Mouse (Mus musculus) erythroid progenitor cell, adult 5-6 weeks (primary cell): Measurements from ENCODE around the gene Ndufv3. TPM values are rescaled to one million over a fixed set of nuclear protein-coding genes. Genes with fewer than 3 reads are reported as not detected.
A peak's percentile ranks its signal among the peaks of the same experiment; 100 is the strongest.
"Not testable (repeated sequence)": the region's sequence is repeated elsewhere in the genome, so short reads cannot be mapped to it uniquely, and the experiment has no call there.

Experiments
- ATAC-seq: replicated peaks from 2 replicates; pipeline ENCODE4 v1.8.0; 2016; ENCODE audit warnings: moderate number of reproducible peaks, mild to moderate bottlenecking, moderate TSS enrichment, inconsistent platforms; ENCODE audit not compliant: poor library complexity, low FRiP score, severe bottlenecking
- total RNA-seq, 2 experiments: library from RNA; stranded (forward) in 1 of 2; stranded (reverse) in 1 of 2; fragments of 150-400 nt in 1 of 2; fragments of 186-747, 209-891 nt in 1 of 2; gene quantifications; 2 replicates each; pipeline versions ENCODE4 v1.2.3 to v1.2.4; 2015 to 2017; ENCODE audit warnings: low replicate concordance in 2 of 2

Ndufv3 gene
- total RNA-seq, 2 experiments from 2014 or later: 51.6 to 57.5 TPM

DNA sequence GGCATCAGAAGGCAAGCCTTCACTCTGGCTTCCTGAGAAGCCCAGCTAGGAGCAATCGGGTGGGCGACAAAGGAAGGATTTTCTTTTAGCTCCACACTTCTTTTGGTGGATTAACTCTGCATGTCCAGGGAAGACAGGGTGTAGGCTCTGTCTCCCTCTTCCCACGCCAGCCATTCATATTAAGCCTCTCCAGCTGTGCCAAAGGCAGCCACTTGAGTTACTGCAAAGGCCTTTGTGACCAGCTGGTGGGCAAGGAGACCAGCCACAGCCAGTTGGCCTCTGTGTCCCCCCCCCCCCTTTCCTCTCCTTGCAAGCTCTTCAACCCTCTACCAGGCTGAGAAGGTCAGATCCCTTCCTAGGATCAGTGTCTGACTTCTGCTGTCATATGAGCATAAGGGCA, 28.1 kb downstream of the Ndufv3 start:
- ATAC-seq: no peak

DNA sequence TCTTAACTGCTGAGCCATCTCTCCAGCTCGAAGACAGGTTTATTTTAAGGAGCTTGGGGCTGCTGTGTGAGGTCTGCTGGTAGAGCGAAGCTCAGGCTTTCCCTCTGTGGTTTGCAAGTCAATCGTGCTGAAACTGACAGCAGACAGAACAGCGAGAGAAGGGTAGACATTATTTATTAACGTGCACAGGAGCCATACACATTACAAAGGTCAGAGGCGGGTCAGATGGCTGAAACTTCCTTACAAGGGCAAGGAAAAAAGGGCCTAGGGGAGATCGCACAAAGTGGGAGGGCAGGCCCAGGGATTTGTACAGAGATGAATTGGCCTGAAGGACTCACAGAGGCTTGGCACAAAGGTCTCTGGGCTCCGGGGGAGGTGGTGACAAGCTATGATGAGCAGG, 29.5 kb downstream of the Ndufv3 start:
- ATAC-seq: no peak

DNA sequence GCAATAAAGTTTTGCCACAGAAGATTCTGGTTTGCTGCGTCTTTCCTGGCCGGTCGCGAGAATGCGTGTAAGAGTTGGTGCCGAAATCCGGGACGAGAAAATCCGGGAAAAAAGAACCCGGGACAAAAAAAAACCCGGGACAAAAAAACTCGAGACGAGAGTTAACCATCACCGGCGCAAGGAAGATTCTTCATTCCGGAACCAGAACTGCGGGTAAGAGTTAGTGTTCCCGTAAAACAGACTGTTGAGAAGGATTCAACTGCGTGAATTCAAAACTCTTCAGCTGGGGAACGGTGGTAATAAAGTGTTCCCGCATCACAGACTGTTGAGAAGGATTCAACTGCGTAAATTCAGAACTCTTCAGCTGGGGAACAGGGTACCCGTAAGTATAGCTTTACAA, 32.7 kb downstream of the Ndufv3 start:
- ATAC-seq: not testable (repeated sequence)

DNA sequence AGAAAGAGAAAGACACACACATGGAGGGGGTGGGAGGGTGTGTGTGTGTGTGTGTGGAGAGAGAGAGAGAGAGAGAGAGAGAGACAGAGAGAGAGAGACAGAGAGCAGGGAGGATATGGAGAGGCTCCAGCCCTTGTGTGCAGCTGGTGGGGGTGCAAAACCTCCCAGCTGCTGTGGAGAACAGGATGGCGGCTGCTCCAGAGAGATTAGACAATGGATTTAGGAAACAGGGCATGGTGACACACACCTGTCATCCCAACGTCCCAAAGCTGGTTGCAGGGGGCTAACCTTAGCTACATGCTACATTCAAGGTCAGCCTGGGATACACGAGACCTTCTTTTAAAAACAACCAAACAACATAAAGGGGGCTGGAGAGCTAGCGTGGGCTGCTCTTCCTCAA, 36.3 kb downstream of the Ndufv3 start:
- ATAC-seq: no peak

DNA sequence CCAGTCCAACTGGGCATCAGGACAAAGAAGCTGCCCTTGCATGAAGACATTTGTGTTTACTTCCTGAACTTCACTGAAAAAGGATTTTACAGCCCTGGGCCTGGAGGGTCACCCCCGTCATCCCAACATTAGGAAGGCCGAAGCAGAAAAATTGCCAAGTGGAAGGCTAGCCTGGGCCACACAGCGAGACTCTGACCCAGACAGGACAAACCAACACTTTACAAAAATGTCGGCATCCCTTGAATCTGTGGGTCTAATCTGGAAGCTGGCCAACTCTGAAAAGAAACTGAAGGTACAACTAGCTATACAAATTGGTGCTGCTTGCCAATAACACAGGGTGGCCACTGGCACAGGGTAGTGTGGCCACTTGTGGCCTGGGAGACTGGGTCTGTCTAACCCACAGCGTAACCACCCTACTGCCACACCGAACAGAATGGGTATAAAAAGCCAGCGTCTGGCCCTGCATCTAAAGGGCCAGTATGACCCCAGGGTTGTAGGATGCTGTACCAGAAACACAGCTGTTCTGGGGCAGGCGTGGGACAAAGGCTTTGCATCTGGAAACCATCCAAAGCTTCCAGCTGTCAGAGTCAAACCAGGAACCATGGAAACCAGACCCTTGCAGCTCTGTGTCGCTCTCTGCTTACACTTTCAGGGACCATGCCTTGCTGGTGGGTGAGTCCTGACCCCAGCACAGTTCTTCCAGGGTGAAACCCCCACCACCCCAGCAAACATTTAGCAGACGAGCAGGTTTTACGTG, 37.4 kb downstream of the Ndufv3 start:
- no peak for ATAC-seq

DNA sequence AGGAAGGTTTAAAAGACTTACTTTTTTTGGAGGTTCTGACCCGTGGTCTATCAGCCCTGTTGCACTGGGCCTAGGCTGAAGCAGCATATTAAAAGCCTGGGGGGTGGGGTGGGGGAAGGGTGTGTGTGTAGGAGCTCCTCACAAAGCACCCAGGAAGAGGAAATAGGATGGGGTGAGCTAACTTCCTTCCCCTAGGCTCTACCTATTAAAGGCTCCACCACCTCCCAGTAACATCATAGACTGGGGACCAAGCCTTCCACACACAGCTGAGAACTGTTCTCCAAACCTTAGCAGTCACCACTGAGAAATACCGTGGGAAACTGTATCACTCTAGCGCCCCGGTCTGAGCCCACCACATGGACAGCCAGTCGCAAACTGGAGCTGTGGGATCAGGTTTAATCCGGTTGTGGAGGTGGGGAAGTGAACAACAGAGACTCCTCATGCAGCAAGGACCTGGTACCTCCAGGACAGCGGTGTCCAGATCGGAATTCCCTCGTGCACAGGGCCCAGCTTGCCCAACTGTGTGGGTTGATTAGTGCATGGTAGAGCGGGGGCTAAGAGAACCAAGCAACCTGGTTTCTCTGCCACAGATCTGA, 38.1 kb downstream of the Ndufv3 start:
- no peak for ATAC-seq

DNA sequence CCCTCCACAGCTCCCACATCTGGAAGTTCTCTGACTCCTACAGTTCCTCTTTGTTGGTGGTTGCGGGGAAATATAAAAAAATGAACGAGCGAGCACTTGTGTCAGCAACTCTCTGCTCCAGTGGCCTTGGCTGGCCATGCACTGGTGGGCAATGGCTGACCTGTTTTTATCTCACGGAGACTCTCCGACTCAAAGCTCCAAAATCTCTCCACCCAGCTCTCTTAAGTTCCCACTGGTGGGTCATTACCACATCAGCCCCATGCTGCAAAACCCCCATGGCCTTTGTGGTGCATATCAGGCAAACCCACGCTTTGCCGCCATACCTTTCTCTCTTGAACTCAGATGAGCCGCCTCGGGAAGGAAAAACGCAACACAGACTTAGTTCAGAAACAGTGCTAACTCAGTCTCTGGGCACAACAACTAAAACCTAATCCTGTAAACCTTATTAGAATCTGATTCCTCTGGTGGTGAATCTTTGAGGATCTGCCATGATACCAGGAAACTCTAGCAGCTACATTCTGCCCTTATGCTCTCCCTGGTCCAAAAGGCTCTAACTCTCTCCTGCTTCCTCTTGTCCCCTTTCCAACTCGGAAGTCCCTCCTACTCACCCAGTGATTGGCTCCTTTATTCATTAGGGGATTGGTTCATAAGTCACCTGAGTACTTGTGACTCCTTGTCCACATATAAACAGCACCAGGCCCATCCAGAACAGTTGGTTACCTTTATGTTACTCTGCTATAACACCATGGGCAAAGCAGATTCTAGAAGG, 39.3 kb downstream of the Ndufv3 start:
- no peak for ATAC-seq

DNA sequence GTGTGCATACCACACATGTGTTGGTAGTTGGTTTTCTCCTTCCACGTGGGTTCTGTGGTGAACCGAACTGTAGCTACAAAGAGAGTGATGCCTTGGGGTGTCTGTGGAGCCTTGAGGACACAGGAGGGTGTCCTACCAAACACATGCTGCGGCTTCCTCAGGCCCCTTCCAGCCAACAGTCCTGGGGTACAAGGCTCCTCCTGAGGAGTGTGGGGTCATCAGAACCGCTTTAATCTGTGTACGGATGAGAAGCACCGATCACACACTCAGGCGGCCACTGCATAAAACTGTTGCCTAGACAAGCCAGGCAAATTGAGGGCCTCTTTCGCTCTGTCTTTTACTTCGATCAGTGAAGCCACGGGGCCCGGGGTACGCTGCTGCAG, 43.7 kb downstream of the Ndufv3 start:
- ATAC-seq: peak; percentile 24; the same call in 1 of the 2 replicates

DNA sequence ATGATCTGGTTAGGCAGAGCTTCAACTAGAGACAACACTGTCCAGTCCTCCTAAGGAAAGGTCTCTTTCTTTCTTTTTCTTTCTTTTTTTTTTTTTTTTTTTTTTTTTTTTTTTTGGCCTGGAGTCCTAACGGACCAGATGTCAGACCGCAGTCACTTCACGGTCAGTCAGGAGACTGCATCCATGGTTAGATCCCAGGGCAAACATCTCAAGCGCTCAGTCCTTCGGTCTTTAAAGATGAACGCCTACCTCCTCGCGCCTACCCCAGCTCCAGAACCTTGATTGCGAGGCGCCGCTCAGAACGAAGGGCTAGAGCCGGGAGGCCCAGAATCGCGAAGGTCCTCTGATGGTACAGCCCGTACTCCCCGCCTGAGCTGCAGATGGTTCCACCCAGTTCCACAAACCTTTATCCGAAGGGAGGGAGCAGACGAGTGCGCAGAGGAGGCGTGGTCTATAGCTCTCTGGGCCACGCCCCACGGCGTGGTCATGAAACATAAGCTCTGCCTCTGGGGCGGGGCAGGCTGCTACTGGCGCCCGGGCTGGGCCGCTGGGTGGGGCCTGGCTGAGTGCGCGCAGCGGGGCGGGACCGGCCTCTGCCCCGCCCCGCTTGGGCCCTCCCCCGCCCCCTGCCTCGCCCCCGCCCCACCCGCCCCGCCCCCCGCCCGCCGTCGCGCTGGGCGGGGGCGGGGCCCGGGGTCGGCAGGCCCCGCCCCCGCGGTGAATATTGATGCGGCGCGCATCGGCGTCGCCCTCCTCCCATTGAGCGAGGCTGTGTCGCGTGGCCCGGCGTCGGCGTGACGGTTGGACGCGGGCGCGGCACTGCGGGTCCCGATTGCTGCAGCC, 44.3 kb downstream of the Ndufv3 start, which contains the start of gene Pknox1:
Gene Pknox1, plus strand, starts transcription at position 720 of the 843 bp plus-strand sequence.
- peak; percentile 91 for ATAC-seq

DNA sequence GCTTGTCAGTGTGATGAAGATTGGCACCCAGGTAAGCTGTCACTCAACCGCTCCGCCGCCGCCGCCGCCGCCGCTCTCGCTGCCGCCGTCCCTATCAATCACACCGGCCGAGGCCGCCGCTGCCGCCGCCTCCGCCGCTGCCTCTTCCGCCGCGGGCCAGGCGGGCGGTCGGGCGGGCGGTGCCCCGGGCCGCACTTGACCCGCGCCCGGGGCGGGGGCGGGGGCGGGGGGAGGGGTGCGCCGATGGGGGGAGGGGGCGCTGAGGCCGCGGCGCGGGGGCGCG, 44.9 kb downstream of the Ndufv3 start:
- ATAC-seq: no peak

DNA sequence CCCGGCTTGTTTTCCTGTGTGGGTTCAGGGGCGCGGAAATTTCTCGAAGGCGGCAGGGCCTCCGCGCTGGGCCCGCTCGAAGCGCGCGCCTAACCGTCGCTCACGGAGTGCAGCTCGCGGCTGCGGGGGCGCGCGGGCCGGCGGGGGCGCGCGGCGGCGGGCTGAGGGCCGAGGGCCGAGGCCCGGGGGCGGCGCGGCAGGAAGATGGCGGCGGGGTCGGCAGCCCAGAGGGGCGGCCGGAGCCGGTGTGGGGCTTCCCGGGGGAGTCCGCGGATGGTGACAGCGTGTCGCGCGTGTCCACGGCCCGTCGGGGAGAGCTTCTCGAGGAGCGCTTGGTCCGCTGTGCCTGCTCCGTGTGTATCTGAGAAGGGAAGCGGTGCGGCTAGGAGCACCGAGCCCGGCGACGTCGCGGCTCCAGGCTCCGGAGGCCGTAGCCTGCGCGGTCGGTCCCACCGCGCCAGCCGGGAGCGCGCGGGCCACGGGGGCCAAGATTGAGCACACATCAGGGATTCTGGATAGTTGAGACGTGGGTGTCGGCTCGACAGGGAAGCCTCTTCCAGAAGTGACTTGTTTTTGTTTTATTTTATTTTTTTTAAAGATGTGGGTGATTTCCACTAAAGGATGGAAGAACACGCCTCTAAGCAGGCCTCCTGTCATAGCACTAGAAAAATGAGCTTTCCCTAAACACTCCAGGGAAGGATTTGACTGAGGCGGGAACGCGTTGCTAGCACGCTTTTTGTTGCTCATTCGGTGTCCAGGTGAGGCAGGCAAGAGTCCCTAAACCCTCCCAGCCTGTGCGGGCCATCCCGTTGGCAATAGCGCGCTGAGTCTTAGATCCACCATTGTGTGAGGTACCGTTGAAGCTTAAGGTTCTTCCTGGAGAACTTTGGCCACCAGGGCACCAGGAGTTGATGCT, 45.5 kb downstream of the Ndufv3 start:
- no peak for ATAC-seq

DNA sequence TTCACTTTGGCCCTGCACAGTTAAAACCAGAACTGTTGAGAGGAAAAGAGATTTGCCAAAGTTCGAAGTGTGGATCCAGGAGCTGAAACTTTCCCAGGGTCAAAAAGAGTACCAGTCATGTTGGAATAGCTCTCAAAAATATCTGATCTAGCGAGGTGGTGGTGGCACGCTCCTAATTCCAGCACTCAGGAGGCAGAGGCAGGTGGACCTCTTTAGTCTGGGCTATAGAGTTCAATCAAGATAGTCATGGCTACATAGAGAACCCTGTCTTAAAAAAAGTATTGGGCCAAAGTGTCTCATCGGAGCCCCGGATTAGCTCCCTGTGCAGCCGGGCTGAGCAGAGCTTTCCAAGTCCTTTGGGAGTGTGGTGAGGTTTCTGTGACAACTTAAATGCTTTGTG, 46.4 kb downstream of the Ndufv3 start:
- no peak for ATAC-seq

DNA sequence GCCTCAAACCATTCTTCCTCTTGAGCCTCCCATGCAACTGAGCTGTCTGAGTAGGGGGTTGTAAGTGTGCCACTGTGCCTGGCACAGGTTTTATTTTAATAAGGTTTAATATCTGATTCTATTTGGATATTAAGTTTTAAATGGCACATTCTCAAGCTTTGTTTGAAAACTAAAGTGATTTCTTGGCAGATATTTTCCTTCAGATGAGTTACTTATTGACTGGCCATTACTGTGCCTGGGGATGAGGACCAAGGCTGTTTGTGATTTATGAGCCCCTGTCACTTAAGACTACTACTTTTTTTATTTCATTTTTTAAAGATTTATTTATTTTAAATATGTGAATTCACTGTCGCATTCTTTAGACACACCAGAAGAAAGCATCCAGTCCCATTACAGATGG, 49.8 kb downstream of the Ndufv3 start:
- ATAC-seq: no peak

DNA sequence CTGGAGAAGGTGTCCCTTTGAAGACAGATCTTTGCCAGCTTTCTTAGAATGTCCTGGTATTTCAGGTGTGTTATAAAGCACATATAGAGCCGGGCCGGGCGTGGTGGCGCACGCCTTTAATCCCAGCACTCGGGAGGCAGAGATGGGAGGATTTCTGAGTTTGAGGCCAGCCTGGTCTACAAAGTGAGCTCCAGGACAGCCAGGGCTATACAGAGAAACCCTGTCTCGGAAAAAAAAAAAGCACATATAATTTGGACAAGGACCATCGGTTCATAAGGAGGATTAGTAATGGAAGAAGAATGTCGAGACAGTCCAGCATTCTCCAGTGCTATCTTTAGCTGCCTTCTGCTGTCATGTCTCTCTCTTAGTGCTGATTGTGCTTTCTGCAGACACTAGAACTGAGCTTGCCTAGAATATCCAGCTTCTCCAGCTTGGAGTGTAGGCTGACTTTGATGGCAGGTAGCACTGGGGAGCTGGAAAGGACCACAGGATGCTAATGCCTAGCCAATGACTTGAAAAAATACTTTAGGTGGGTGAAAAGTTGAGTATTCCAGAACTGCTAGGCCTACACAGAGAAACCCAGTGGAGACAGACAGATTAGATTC, 50.5 kb downstream of the Ndufv3 start:
- no peak for ATAC-seq

DNA sequence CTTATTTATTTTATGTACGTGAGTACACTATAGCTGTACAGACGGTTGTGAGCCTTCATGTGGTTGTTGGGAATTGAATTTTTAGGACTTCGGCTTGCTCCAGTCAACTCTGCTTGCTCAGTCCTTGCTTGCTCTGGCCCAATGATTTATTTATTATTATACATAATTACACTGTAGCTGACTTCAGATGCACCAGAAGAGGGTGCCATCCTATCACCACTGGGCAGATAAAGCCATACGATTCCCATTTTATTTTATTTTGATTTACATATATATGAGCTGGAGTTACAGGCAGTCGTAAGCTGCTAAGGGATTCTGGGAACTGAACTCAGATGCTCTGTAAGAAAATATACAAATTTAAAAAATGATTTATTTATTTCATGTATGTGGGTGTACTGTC, 51.8 kb downstream of the Ndufv3 start:
- no peak for ATAC-seq

DNA sequence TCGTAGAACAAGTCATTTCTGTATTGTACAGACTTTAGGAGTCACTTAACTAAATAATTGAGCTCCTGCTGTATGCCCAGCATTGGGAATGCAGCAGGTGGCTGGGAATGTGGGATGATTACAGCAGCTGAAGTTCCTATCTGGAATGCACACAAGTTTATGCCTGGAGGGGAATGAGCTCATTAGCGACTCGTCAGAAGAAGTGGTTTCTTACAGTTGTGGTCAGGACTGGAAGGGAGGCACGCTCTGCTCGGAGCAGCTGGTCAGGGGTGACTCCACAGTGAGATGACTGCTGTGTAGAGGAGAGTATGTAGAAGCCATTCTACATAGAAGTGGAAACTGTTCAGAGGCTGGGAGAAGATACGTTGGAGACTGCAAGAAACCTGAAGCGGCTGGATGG, 54.7 kb downstream of the Ndufv3 start:
- no peak for ATAC-seq

DNA sequence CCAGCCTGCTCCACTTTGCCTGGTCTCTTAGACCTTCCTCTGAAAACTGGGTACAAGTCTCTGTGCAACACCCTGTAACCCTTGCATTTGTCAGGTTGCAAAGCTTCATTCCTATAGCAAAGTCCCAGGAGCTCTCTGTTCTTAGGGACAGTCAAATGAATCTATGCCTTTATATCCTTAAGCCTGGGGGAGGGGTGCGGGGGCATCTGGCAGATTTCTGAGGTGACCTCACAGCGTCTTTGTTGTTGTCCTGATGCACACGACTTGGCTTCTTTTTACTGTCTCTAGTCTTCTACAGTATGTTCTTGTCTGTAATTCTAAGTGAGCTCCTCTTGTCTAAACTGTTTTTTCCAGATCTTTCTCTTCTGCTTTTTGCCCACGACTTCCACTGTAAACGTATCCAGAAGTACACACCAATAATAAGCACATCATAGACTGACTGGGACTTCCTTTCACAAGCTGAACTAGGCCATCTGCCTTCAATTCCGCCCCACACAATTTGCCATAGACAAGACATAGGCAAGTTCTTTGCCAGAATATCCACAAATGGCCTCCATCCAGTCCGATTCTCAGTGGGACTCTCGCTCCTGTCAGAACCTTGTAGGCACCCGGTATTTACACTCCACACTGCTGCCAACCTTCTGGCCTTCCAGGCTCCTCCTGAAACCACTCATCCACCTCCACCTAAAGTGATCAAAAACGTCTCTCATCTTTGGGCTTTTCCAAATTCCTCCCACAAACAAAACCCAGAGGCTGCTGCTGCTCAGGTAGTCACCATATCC, 56.7 kb downstream of the Ndufv3 start:
- ATAC-seq: no peak

DNA sequence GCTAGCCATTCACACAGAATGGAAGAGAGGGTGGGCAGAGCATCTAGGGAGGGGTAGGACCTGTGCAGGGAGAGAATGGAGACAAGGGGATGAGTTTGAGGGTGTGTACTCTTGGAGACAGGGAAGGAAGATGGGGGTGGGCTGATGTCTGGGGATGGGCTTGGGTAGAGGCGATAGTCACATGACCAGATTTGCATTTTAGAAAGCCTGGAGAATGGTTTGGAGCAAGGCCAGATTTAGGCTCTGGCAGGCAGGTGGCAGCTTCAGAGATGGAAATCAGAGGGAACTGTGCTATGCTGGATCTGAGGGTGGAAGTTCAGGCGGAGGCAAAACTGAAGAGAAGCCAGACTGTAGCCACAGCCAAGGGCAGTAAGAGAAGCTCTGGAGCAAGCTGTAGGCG, 60.4 kb downstream of the Ndufv3 start:
- no peak for ATAC-seq
